Mouse (Mus musculus) cerebellum, adult 2 months (tissue): ENCODE measurements around the gene Gja5. TPM values are rescaled to one million over a fixed set of nuclear protein-coding genes. Genes with fewer than 3 reads are reported as not detected.

Experiments used
- DNase-seq, 2 experiments: peaks; one replicate each; pipeline ENCODE4 v3.0.0; 2021
- H3K27ac ChIP-seq: fragments of 200-500 bp; 2 replicates; pipeline ENCODE4 v1.5.1; 2012; ENCODE audit warnings: low read length, control low read depth, inconsistent platforms; ENCODE audit not compliant: insufficient read depth
- H3K27me3 ChIP-seq: fragments of 200-500 bp; 2 replicates; pipeline ENCODE4 v1.6.1; 2012; ENCODE audit warnings: inconsistent platforms, mild to moderate bottlenecking, low read length, moderate library complexity; ENCODE audit not compliant: control insufficient read depth, insufficient read depth
- H3K4me1 ChIP-seq: fragments of 200-500 bp; 2 replicates; pipeline ENCODE4 v1.6.1; 2011; ENCODE audit warnings: low read length; ENCODE audit not compliant: control insufficient read depth, insufficient read depth
- H3K4me3 ChIP-seq: fragments of 200-500 bp; replicated peaks from 2 replicates; pipeline ENCODE3; 2011; ENCODE audit warnings: mild to moderate bottlenecking, low read depth, low read length, control low read depth; ENCODE audit not compliant: insufficient read depth
- CTCF ChIP-seq: fragments of 200-500 bp; IDR thresholded peaks from 2 replicates; pipeline ENCODE4 v1.5.1; 2011; ENCODE audit warnings: low read depth, mild to moderate bottlenecking, control low read depth, low read length, moderate library complexity, borderline replicate concordance; ENCODE audit not compliant: insufficient read depth
- POLR2A ChIP-seq: fragments of 200-500 bp; IDR thresholded peaks from 2 replicates; pipeline ENCODE4 v1.6.1; 2011; ENCODE audit warnings: low read length, control low read depth, borderline replicate concordance; ENCODE audit not compliant: insufficient read depth
- WGBS: fragments of 180-500 bp; shearing (Covaris S2); methylation state at CpG from one replicate; pipeline ENCODE4 v1.1.7; 2018; 5-methylcytosine and 5-hydroxymethylcytosine counted together
- polyA plus RNA-seq: library from polyadenylated mRNA; depleted of rRNA; stranded (reverse); fragments of >200 nt; gene quantifications from 2 replicates; pipeline ENCODE4 v1.2.3, GENCODE M21; 2012

Gene Gja5
- polyA plus RNA-seq, 1 experiment = 0.64 TPM

GRCm38 (mm10) chr3:96938738-96939137, 34.2 kb downstream of the Gja5 start:
- Histone ChIP-seq H3K27ac (no peak overlapping the region), H3K4me3 (peak overlapping the region; percentile 53), H3K4me1 (no peaks in the 10 kb centered on the region; the same call in 1 of the 2 replicates), H3K27me3 (no peaks in the 10 kb centered on the region)
- TF ChIP-seq POLR2A (no peak), CTCF (peak; percentile 98)
- WGBS = 8% methylated on average over 11 of the region's 11 CpGs
- DNase-seq = peak; percentile 85 to 92

GRCm38 (mm10) chr3:96942706-96943105, 38.2 kb downstream of the Gja5 start:
- H3K27me3 ChIP-seq = no peaks in the 10 kb centered on the region
- H3K27ac ChIP-seq = no peak overlapping the region
- TF ChIP-seq CTCF (no peak), POLR2A (no peak)
- no peak overlapping the region for H3K4me3 ChIP-seq
- H3K4me1 ChIP-seq = no peaks in the 10 kb centered on the region; the same call in 1 of the 2 replicates
- no peak for DNase-seq
- WGBS = 97% methylated on average over 2 of the region's 2 CpGs

DNA sequence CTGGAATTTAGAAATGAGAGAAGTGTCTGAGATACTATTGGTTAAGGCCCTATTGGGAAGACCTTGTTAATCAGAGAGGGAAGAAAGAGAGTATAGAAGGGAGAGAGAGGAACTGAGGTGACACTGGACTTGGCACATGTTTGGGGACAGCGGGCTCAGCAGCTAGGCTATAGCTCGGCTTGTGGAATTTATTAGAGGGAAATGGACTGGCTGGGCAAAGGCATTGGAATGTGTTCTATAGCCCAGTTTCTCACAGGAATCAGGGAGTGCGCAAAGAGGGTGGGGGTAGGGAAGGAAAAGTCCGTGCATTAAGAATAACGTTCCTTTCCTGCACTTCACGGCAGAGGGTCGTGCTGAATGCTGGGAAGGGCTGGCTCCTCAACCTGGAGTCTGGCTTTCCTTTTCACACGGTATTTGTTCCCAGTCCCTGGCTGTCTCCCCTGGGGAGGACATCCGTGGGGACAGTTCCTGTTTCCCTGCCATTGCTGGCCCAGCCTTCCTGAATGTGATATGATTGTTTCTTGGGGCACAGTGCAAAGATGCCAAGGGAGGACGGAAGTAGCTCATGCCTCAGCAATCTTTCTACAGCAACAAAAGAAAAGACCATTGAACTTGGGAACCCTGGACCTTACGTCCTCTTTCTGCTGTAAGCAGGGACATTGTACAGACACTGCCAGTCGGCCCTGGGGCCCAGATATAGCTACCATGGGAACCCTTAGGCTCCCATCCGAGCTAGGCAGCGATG, 49.2 kb downstream of the Gja5 start:
- H3K27me3 ChIP-seq = no peaks in the 10 kb centered on the region
- TF ChIP-seq POLR2A = no peak
- TF ChIP-seq CTCF = no peak
- DNase-seq = no peak
- no peak overlapping the region for H3K4me3 ChIP-seq
- H3K4me1 ChIP-seq = no peaks in the 10 kb centered on the region
- whole genome bisulfite sequencing = 39% methylated on average over 14 of the region's 14 CpGs
- H3K27ac ChIP-seq = no peak overlapping the region

DNA sequence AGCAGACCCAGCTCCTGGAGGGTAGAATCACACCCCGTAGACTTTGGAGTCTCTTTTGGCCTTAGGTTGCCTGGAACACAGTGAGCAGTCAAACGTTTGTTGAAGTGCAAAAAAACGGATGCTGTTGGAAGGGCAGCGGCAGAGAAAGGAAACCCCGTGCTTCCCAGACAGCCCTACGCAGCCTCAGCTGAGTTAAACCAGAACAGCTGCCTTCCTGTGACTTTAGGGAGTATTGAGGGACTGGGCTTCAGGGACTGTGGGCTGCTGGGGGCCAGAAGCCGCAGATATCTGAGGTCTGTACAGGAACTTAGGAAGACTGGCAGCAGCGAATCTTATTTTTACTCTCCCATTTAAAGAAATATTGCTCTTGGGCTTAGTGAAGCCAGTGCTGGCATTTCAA, 56.1 kb downstream of the Gja5 start:
- no peaks in the 10 kb centered on the region for H3K4me1 ChIP-seq
- H3K27me3 ChIP-seq = no peaks in the 10 kb centered on the region
- WGBS = 45% methylated on average over 8 of the region's 8 CpGs
- H3K27ac ChIP-seq = no peak overlapping the region
- no peak overlapping the region for H3K4me3 ChIP-seq
- TF ChIP-seq CTCF (no peak), POLR2A (no peak)
- DNase-seq = no peak

GRCm38 (mm10) chr3:96963088-96964034, 58.9 kb downstream of the Gja5 start:
- no peak for TF ChIP-seq POLR2A
- no peak for TF ChIP-seq CTCF
- no peak overlapping the region for H3K4me3 ChIP-seq
- no peak overlapping the region for H3K27ac ChIP-seq
- WGBS = 52% methylated on average over 12 of the region's 12 CpGs
- no peaks in the 10 kb centered on the region for H3K4me1 ChIP-seq
- no peaks in the 10 kb centered on the region for H3K27me3 ChIP-seq
- DNase-seq = peak; percentile 22 to 41

DNA sequence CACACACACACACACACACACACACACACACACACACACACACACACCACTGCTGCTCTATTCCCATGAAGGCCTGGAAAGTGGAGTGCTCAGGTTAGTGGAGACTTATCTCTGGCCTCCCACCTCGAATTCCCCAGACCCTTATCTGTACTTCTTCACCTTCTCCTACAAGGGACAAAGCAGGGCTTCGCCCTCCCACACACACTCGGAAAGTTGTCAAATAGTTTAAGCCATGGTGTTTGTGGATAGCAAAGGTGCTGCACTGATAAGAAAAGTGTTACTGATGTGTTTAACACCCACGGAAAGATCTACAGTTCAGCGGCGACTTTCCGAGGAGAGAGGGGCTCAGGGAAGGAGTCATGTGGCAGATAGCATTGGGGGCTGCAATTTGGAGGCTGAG, 66.5 kb downstream of the Gja5 start:
- no peaks in the 10 kb centered on the region for H3K27me3 ChIP-seq
- H3K4me3 ChIP-seq = no peak overlapping the region
- no peak for TF ChIP-seq POLR2A
- TF ChIP-seq CTCF = no peak
- H3K27ac ChIP-seq = no peak overlapping the region
- peaks cover 4% of the 10 kb centered on the region; the same call in 1 of the 2 replicates for H3K4me1 ChIP-seq
- WGBS = 75% methylated on average over 7 of the region's 7 CpGs
- DNase-seq = no peak

DNA sequence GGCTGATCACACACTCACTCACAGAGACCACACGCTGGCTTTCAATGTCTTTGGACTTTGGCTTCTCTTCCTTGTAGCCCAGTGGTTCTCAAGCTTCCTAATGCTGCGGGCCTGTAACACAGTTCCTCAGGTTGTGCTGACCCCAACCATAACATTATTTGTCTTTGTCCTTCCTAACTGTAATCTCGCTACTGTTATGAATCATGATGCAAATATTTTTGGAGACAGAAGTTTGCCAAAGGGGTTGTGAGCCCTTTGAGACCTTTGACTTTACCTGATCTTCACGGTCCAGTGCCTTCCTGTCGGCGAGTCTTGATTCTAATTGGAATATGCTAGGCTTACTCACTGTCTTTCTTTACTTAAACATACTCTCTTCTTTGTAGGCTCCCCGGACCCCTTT, 70.0 kb downstream of the Gja5 start:
- Histone ChIP-seq H3K27me3 (no peaks in the 10 kb centered on the region), H3K27ac (no peak overlapping the region), H3K4me3 (no peak overlapping the region), H3K4me1 (peaks cover 4% of the 10 kb centered on the region; the same call in 1 of the 2 replicates)
- TF ChIP-seq POLR2A (no peak), CTCF (no peak)
- no peak for DNase-seq
- WGBS = 88% methylated on average over 7 of the region's 7 CpGs

- Histone ChIP-seq H3K27me3 (no peaks in the 10 kb centered on the region), H3K4me1 (peaks cover 4% of the 10 kb centered on the region; the same call in 1 of the 2 replicates), H3K27ac (no peak overlapping the region), H3K4me3 (no peak overlapping the region)
- 94% methylated on average over 10 of the region's 10 CpGs for whole genome bisulfite sequencing
- no peak for DNase-seq
- TF ChIP-seq POLR2A = no peak
- TF ChIP-seq CTCF = no peak
Observed at GRCm38 (mm10) chr3:96975628-96976027, 71.1 kb downstream of the Gja5 start.
